Mouse (Mus musculus) gastrocnemius, postnatal 4 days (tissue): Measurements from ENCODE around the gene Zbtb26. TPM values are rescaled to one million over a fixed set of nuclear protein-coding genes. Genes with fewer than 3 reads are reported as not detected.

Source experiments
- DNase-seq, 2 experiments: peaks; one replicate each; pipeline ENCODE4 v3.0.0; 2021 to 2022; ENCODE audit warnings: low spot score in 2 of 2, mixed read lengths in 2 of 2
- long read RNA-seq, 2 experiments: library from polyadenylated mRNA; stranded (forward); transcript quantifications; one replicate each; pipeline ENCODE4 v2.0.0; 2021
- total RNA-seq, 2 experiments: library from RNA; stranded (reverse); gene quantifications; 2 replicates each; pipeline ENCODE4 v1.2.3; 2021

The Zbtb26 gene
- 1 to 10 TPM; 6.2 to 6.9 TPM for total RNA-seq
- long read RNA-seq, experiment 1, result 0 reads
- long read RNA-seq, experiment 2, full-length matches to known transcripts, result 2 of 2 reads
- long read RNA-seq, experiment 2, partial matches to known transcripts, result 0 of 2 reads
- long read RNA-seq, experiment 2, other reads (novel, unspliced or antisense), result 0 of 2 reads

GRCm38 (mm10) chr2:37442611-37443591 lies at the start of gene Zbtb26, which contains the start of the genes Zbtb6 and Rabgap1:
TSS of gene Zbtb26 (minus strand) at chr2:37443135.
TSS of gene Zbtb6 (minus strand) at chr2:37443171.
TSS of gene Rabgap1 (plus strand) at chr2:37443279.
- DNase-seq, result peak; percentile 91 to 97

GRCm38 (mm10) chr2:37488956-37489355 lies 46.0 kb upstream of the Zbtb26 start:
- DNase-seq, result no peak

GRCm38 (mm10) chr2:37486408-37486807 lies 43.5 kb upstream of the Zbtb26 start:
- no peak for DNase-seq

GRCm38 (mm10) chr2:37485370-37485769 lies 42.4 kb upstream of the Zbtb26 start:
- peak; percentile 11 to 17 for DNase-seq

GRCm38 (mm10) chr2:37484165-37484564 lies 41.2 kb upstream of the Zbtb26 start:
- no peak for DNase-seq

GRCm38 (mm10) chr2:37480039-37480438 lies 37.1 kb upstream of the Zbtb26 start:
- DNase-seq, result no peak

GRCm38 (mm10) chr2:37479559-37479958 lies 36.6 kb upstream of the Zbtb26 start:
- DNase-seq, result no peak

- no peak for DNase-seq
These were observed 23.3 kb upstream of the Zbtb26 start for GRCm38 (mm10) chr2:37466266-37466665.

GRCm38 (mm10) chr2:37460707-37461106 lies 17.8 kb upstream of the Zbtb26 start:
- no peak for DNase-seq

GRCm38 (mm10) chr2:37452376-37452760 lies 9.4 kb upstream of the Zbtb26 start:
- DNase-seq, result no peak

GRCm38 (mm10) chr2:37451667-37452375 lies 8.9 kb upstream of the Zbtb26 start:
- DNase-seq, result peak; percentile 95

GRCm38 (mm10) chr2:37431609-37432008 lies 11.3 kb downstream of the Zbtb26 start:
- DNase-seq, result no peak

- peak; percentile 52 to 83 for DNase-seq
These were observed 12.1 kb downstream of the Zbtb26 start for GRCm38 (mm10) chr2:37430593-37431464.

- no peak for DNase-seq
These were observed 19.3 kb downstream of the Zbtb26 start for GRCm38 (mm10) chr2:37423671-37424070.

GRCm38 (mm10) chr2:37422306-37423304 lies 20.3 kb downstream of the Zbtb26 start, which contains the start of gene Rc3h2:
TSS of gene Rc3h2 (minus strand) at chr2:37422903.
- DNase-seq, result peak; percentile 79 to 93

- no peak for DNase-seq
These were observed 21.0 kb downstream of the Zbtb26 start for GRCm38 (mm10) chr2:37421903-37422302.

GRCm38 (mm10) chr2:37395539-37395938 lies 47.4 kb downstream of the Zbtb26 start:
- no peak for DNase-seq

- DNase-seq, result no peak
These were observed 60.0 kb downstream of the Zbtb26 start for GRCm38 (mm10) chr2:37382921-37383320.
